Mouse (Mus musculus) limb, embryonic 12.5 days (tissue): Measurements from ENCODE around the gene Kcnip4. TPM values are rescaled to one million over a fixed set of nuclear protein-coding genes. Genes with fewer than 3 reads are reported as not detected.

Experiments used
- ATAC-seq: fragments of 200-750 bp; cut with Nextera tagmentation; 2 replicates; pipeline ENCODE4 v1.8.0; 2017; ENCODE audit warnings: low read depth, moderate TSS enrichment; ENCODE audit not compliant: insufficient number of reproducible peaks, insufficient read depth, low FRiP score, low TSS enrichment
- H3K27ac ChIP-seq: fragments of 300-500 bp; sonication (generic); 2 replicates; pipeline ENCODE4 v1.5.1; 2016; ENCODE audit warnings: mild to moderate bottlenecking, moderate library complexity
- H3K27me3 ChIP-seq: fragments of 300-500 bp; sonication (generic); 2 replicates; pipeline ENCODE4 v1.6.1; 2016; ENCODE audit warnings: mild to moderate bottlenecking, moderate library complexity
- H3K36me3 ChIP-seq: fragments of 300-500 bp; sonication (generic); 2 replicates; pipeline ENCODE4 v1.6.1; 2016; ENCODE audit warnings: mild to moderate bottlenecking, moderate library complexity
- H3K4me1 ChIP-seq: fragments of 300-500 bp; sonication (generic); replicated peaks from 2 replicates; pipeline ENCODE4 v1.6.1; 2016
- H3K4me2 ChIP-seq: fragments of 300-500 bp; sonication (generic); 2 replicates; pipeline ENCODE4 v1.6.1; 2016; ENCODE audit warnings: mild to moderate bottlenecking, moderate library complexity
- H3K4me3 ChIP-seq: fragments of 300-500 bp; sonication (generic); replicated peaks from 2 replicates; pipeline ENCODE4 v1.5.1; 2016; ENCODE audit warnings: mild to moderate bottlenecking
- H3K9ac ChIP-seq: fragments of 300-500 bp; sonication (generic); replicated peaks from 2 replicates; pipeline ENCODE4 v1.6.1; 2016; ENCODE audit warnings: mild to moderate bottlenecking, moderate library complexity
- H3K9me3 ChIP-seq: fragments of 300-500 bp; sonication (generic); 2 replicates; pipeline ENCODE4 v1.6.1; 2016; ENCODE audit warnings: mild to moderate bottlenecking, moderate library complexity
- WGBS: fragments of 180-500 bp; shearing (Covaris S2); methylation state at CpG from one replicate; pipeline ENCODE4 v1.1.7; 2016; 5-methylcytosine and 5-hydroxymethylcytosine counted together
- polyA plus RNA-seq: library from polyadenylated mRNA; unstranded; fragments of >200 nt; fragmentation: Nextera tagmentation; extraction: Ambion mirVana; gene quantifications from 2 replicates; pipeline ENCODE4 v1.2.1, GENCODE M21; 2016

The Kcnip4 gene
- polyA plus RNA-seq, 1 experiment from 2014 or later, result 1.9 TPM

DNA sequence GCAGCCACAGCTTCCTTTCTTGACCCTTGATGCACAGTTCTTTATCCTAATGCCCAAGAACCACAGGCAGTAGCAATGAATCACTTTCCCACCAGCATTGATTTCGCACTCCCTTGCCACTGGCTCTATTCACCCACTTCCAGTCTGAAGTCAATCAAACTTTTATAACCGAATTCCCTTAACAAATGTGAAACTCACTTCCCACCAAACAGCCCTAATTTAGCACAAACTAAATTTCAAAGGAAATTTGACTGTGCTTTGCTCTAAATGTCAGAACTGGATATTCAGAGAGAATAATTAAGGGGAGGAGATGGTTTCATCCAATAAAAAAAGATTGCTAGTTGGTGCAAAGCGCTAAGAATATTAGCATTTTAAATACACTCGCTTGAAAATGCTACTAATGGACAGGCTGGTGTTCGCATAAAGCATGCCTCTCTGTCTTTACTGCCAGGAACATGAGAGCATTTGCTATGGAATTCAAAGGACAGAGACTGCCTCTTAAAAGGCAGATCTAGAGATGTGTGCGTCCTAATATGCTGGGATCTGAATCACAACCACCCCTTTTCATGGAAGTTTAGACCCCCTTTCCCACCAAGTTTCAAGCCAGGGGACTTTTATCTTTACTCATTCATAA, 63.9 kb downstream of the Kcnip4 start:
- Histone ChIP-seq H3K27me3 (no peaks in the 10 kb centered on the region), H3K27ac (no peak overlapping the region), H3K9me3 (no peaks in the 10 kb centered on the region), H3K4me2 (no peak overlapping the region), H3K4me3 (no peak overlapping the region), H3K9ac (no peak overlapping the region), H3K36me3 (no peaks in the 10 kb centered on the region), H3K4me1 (no peaks in the 10 kb centered on the region)
- ATAC-seq, result no peak
- 74% methylated on average over 6 of the region's 6 CpGs for WGBS

GRCm38 (mm10) chr5:49453100-49453499, 71.6 kb downstream of the Kcnip4 start:
- H3K4me2 ChIP-seq, result no peak overlapping the region
- H3K27me3 ChIP-seq, result no peaks in the 10 kb centered on the region
- H3K36me3 ChIP-seq, result no peaks in the 10 kb centered on the region
- H3K9me3 ChIP-seq, result no peaks in the 10 kb centered on the region
- ATAC-seq, result no peak
- H3K4me1 ChIP-seq, result no peaks in the 10 kb centered on the region
- WGBS, result 81% methylated on average over 3 of the region's 3 CpGs
- no peak overlapping the region for H3K9ac ChIP-seq
- no peak overlapping the region for H3K27ac ChIP-seq
- no peak overlapping the region for H3K4me3 ChIP-seq

- no peak overlapping the region for H3K4me2 ChIP-seq
- H3K27ac ChIP-seq, result no peak overlapping the region
- no peaks in the 10 kb centered on the region for H3K9me3 ChIP-seq
- H3K27me3 ChIP-seq, result no peaks in the 10 kb centered on the region
- no peaks in the 10 kb centered on the region for H3K4me1 ChIP-seq
- no peak for ATAC-seq
- H3K36me3 ChIP-seq, result no peaks in the 10 kb centered on the region
- H3K4me3 ChIP-seq, result no peak overlapping the region
- H3K9ac ChIP-seq, result no peak overlapping the region
Observed at GRCm38 (mm10) chr5:49451295-49451694, 73.4 kb downstream of the Kcnip4 start.

GRCm38 (mm10) chr5:49450876-49451275, 73.8 kb downstream of the Kcnip4 start:
- WGBS, result 77% methylated on average over 3 of the region's 3 CpGs

GRCm38 (mm10) chr5:49437236-49437635, 87.5 kb downstream of the Kcnip4 start:
- no peak overlapping the region for H3K27ac ChIP-seq
- no peak for ATAC-seq
- H3K9ac ChIP-seq, result no peak overlapping the region
- no peaks in the 10 kb centered on the region for H3K4me1 ChIP-seq
- no peak overlapping the region for H3K4me3 ChIP-seq
- no peak overlapping the region for H3K4me2 ChIP-seq
- H3K27me3 ChIP-seq, result no peaks in the 10 kb centered on the region
- H3K36me3 ChIP-seq, result no peaks in the 10 kb centered on the region
- H3K9me3 ChIP-seq, result no peaks in the 10 kb centered on the region
- WGBS, result 73% methylated on average over 2 of the region's 2 CpGs

More at GRCm38 (mm10) chr5:49450876-49451275, 73.8 kb downstream of the Kcnip4 start:
- H3K9ac ChIP-seq, result no peak overlapping the region
- H3K36me3 ChIP-seq, result no peaks in the 10 kb centered on the region
- no peak overlapping the region for H3K27ac ChIP-seq
- no peak for ATAC-seq
- H3K4me3 ChIP-seq, result no peak overlapping the region
- no peaks in the 10 kb centered on the region for H3K27me3 ChIP-seq
- no peak overlapping the region for H3K4me2 ChIP-seq
- H3K9me3 ChIP-seq, result no peaks in the 10 kb centered on the region
- no peaks in the 10 kb centered on the region for H3K4me1 ChIP-seq

DNA sequence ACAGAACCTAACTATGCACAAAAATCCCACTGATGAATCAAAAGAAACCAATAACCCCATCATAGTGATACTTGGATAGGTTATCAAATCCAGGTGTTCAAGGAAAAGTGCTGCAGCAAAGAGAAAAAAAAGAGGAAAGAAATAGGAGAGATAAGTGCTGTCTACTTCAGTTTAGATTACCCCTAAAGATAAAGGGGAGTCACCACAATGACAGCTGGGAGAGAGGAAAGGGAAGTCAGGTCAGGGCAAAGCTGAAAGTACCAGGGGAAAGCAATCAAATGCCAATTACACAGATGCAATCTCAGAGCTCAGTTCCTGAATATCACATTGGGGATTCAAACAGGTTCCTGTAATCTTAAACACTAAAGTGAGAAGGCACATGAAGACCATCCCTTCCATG, 97.0 kb downstream of the Kcnip4 start:
- Histone ChIP-seq H3K27ac (no peak overlapping the region), H3K36me3 (no peaks in the 10 kb centered on the region), H3K9me3 (no peaks in the 10 kb centered on the region), H3K27me3 (no peaks in the 10 kb centered on the region), H3K9ac (no peak overlapping the region), H3K4me3 (no peak overlapping the region), H3K4me1 (no peaks in the 10 kb centered on the region), H3K4me2 (no peak overlapping the region)
- no peak for ATAC-seq

DNA sequence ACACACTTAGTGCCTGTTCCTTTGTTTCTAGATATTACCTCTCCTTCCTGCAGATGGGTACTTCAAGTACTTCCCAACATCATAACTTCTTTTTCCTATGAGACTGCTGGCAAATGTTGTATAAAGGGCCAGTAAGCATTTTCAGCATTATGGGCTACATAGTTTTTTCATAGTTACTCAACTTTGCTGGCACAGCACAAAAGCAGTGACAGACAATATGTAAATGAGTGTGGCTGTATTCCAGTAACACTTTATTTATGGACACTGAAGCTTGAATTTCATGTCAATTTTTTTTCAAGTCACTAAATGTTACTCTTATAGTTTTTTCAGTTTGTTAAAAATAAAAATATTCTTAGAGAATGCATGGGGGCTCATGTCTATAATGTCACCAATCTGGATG, 105.0 kb downstream of the Kcnip4 start:
- Histone ChIP-seq H3K4me1 (no peaks in the 10 kb centered on the region), H3K36me3 (no peaks in the 10 kb centered on the region), H3K9me3 (no peaks in the 10 kb centered on the region), H3K27me3 (no peaks in the 10 kb centered on the region), H3K4me2 (no peak overlapping the region), H3K4me3 (no peak overlapping the region), H3K27ac (no peak overlapping the region), H3K9ac (no peak overlapping the region)
- ATAC-seq, result no peak

GRCm38 (mm10) chr5:49408351-49408750, 116.4 kb downstream of the Kcnip4 start:
- ATAC-seq, result no peak
- 83% methylated on average over 1 of the region's 1 CpGs for WGBS

GRCm38 (mm10) chr5:49370543-49371076, 154.1 kb downstream of the Kcnip4 start:
- H3K9ac ChIP-seq, result no peak overlapping the region
- H3K4me2 ChIP-seq, result no peak overlapping the region
- H3K27me3 ChIP-seq, result no peaks in the 10 kb centered on the region
- H3K4me3 ChIP-seq, result no peak overlapping the region
- H3K27ac ChIP-seq, result no peak overlapping the region
- no peaks in the 10 kb centered on the region for H3K4me1 ChIP-seq
- no peaks in the 10 kb centered on the region for H3K9me3 ChIP-seq
- no peak for ATAC-seq
- 45% methylated on average over 3 of the region's 3 CpGs for WGBS
- H3K36me3 ChIP-seq, result no peaks in the 10 kb centered on the region

More at GRCm38 (mm10) chr5:49408351-49408750, 116.4 kb downstream of the Kcnip4 start:
- Histone ChIP-seq H3K27me3 (no peaks in the 10 kb centered on the region), H3K4me1 (no peaks in the 10 kb centered on the region), H3K4me2 (no peak overlapping the region), H3K36me3 (no peaks in the 10 kb centered on the region), H3K9me3 (no peaks in the 10 kb centered on the region), H3K4me3 (no peak overlapping the region), H3K9ac (no peak overlapping the region), H3K27ac (no peak overlapping the region)

GRCm38 (mm10) chr5:49368636-49369423, 155.9 kb downstream of the Kcnip4 start:
- Histone ChIP-seq H3K9me3 (no peaks in the 10 kb centered on the region), H3K9ac (no peak overlapping the region)
- no peak for ATAC-seq

GRCm38 (mm10) chr5:49356381-49356780, 168.3 kb downstream of the Kcnip4 start:
- Histone ChIP-seq H3K27ac (no peak overlapping the region), H3K27me3 (no peaks in the 10 kb centered on the region), H3K9me3 (no peaks in the 10 kb centered on the region), H3K4me2 (no peak overlapping the region), H3K4me3 (no peak overlapping the region), H3K36me3 (no peaks in the 10 kb centered on the region), H3K4me1 (no peaks in the 10 kb centered on the region), H3K9ac (no peak overlapping the region)
- WGBS, result 71% methylated on average over 3 of the region's 3 CpGs
- no peak for ATAC-seq

More at GRCm38 (mm10) chr5:49368636-49369423, 155.9 kb downstream of the Kcnip4 start:
- Histone ChIP-seq H3K4me1 (no peaks in the 10 kb centered on the region), H3K4me3 (no peak overlapping the region), H3K27me3 (no peaks in the 10 kb centered on the region), H3K36me3 (no peaks in the 10 kb centered on the region), H3K4me2 (no peak overlapping the region), H3K27ac (no peak overlapping the region)
- 49% methylated on average over 13 of the region's 13 CpGs for WGBS
